Mouse (Mus musculus): ENCODE data around the gene Serpina5.

Gene Serpina5

GRCm38 (mm10) chr12:104127696-104128095 lies 26.8 kb downstream of the Serpina5 start, which contains the start of gene Serpina3b:
Serpina3b (plus strand) TSS chr12:104127996.
- DNase-seq (ENCODE audit: extremely low spot score): no peak

GRCm38 (mm10) chr12:104131041-104131440 lies 30.1 kb downstream of the Serpina5 start:
- DNase-seq (ENCODE audit: extremely low spot score): no peak

- DNase-seq (ENCODE audit: extremely low spot score): no peak
Measured at GRCm38 (mm10) chr12:104138216-104138615, 37.3 kb downstream of the Serpina5 start.

- DNase-seq (ENCODE audit: extremely low spot score): no peak
Measured at GRCm38 (mm10) chr12:104140543-104141103, 39.7 kb downstream of the Serpina5 start.

GRCm38 (mm10) chr12:104141506-104141905 lies 40.6 kb downstream of the Serpina5 start:
- DNase-seq (ENCODE audit: extremely low spot score): no peak

- DNase-seq (ENCODE audit: extremely low spot score): no peak
Measured at GRCm38 (mm10) chr12:104142427-104142826, 41.5 kb downstream of the Serpina5 start.

- no peak for DNase-seq (ENCODE audit: extremely low spot score)
Measured at GRCm38 (mm10) chr12:104143286-104143685, 42.4 kb downstream of the Serpina5 start.

- DNase-seq (ENCODE audit: extremely low spot score): no peak
Measured at GRCm38 (mm10) chr12:104145571-104145970, 44.7 kb downstream of the Serpina5 start.

- no peak for DNase-seq (ENCODE audit: extremely low spot score)
Measured at GRCm38 (mm10) chr12:104151989-104152388, 51.1 kb downstream of the Serpina5 start.

- DNase-seq (ENCODE audit: extremely low spot score): no peak
Measured at GRCm38 (mm10) chr12:104153041-104153645, 52.2 kb downstream of the Serpina5 start.

- DNase-seq (ENCODE audit: extremely low spot score): no peak
Measured at GRCm38 (mm10) chr12:104153656-104154055, 52.7 kb downstream of the Serpina5 start, which contains the start of gene Serpina3c. Serpina3c (minus strand) TSS chr12:104153870.
